In genomic region chr8:78002071-78002470, GRCm38 (mm10) we compare ENCODE assay signal across 14 mouse cellular contexts.
DNase-seq lines count a peak whose midpoint lies in the region; ATAC-seq and TF ChIP-seq lines count a peak whose summit lies in the region.
"Had no signal": no experiment of that assay in that cellular context is flagged by ENCODE, and none has a peak within 500 bp of the region (broad histone marks: within the 10 kb centered on the region; RNA-seq: fewer than 3 reads in every experiment).

No protein-coding gene starts in this region.

- ATAC-seq in intestine, embryonic 14.5 days (replicated peaks; ENCODE audit: low FRiP score, low TSS enrichment, low read depth) = 0 out of 2 replicates have a peak, but pooled peaks have one; percentile 27
- no peak for ATAC-seq in intestine, postnatal 0 days

- no peak overlapping the region; the same call in 1 of the 2 replicates for H3K27ac ChIP-seq in intestine, embryonic 14.5 days (ENCODE audit: low read depth)
- no peak overlapping the region for H3K27ac ChIP-seq in intestine, postnatal 0 days (ENCODE audit: low read depth, low read length)
- H3K27ac ChIP-seq: gastrocnemius, adult 2 months had no signal

- H3K36me3 ChIP-seq in intestine, embryonic 14.5 days (ENCODE audit: control insufficient read depth, insufficient read depth, low read length) = no peaks in the 10 kb centered on the region
- no peaks in the 10 kb centered on the region for H3K36me3 ChIP-seq in intestine, postnatal 0 days (ENCODE audit: control insufficient read depth, insufficient read depth)
- H3K36me3 ChIP-seq: G1E had no signal

- H3K9ac ChIP-seq in intestine, embryonic 14.5 days (ENCODE audit: low read length) = no peak overlapping the region
- H3K9ac ChIP-seq in intestine, postnatal 0 days (ENCODE audit: low read depth, low read length) = no peak overlapping the region

- no peak for DNase-seq in intestine, embryonic 14.5 days (ENCODE audit: low spot score)
- peak; percentile 19 for DNase-seq in R1 (ENCODE audit: low read depth, low spot score)
- peak; percentile 73 for DNase-seq in brain, embryonic 14.5 days (ENCODE audit: low read depth)
- peak; percentile 6 to 28 for DNase-seq in frontal cortex, postnatal 36 days (ENCODE audit: low spot score in 2 of 2)
- no peak for DNase-seq in cerebellum, postnatal 10 days
- no peak for DNase-seq in adrenal gland, adult 2 months
- DNase-seq in urinary bladder, adult 2 months (ENCODE audit: low spot score) = no peak
- DNase-seq: adrenal gland, postnatal 14 days; cerebellum, postnatal 25 days; gastrocnemius, adult 2 months; kidney, postnatal 10 days; left cerebral cortex, postnatal 4 days had no signal

- H3K4me2 ChIP-seq in intestine, embryonic 14.5 days (ENCODE audit: low read length) = no peak overlapping the region
- H3K4me2 ChIP-seq in intestine, postnatal 0 days (replicated peaks; ENCODE audit: low read depth) = no peak overlapping the region

- 0 out of 2 replicates have a peak, but pooled peaks cover 7% of the 10 kb centered on the region for H3K4me1 ChIP-seq in intestine, embryonic 14.5 days (replicated peaks; ENCODE audit: control insufficient read depth, insufficient read depth, low read length)
- no peaks in the 10 kb centered on the region for H3K4me1 ChIP-seq in intestine, postnatal 0 days (replicated peaks; ENCODE audit: control insufficient read depth, insufficient read depth, low read length)

- no peaks in the 10 kb centered on the region for H3K9me3 ChIP-seq in intestine, embryonic 14.5 days (ENCODE audit: control insufficient read depth, low read length)
- no peaks in the 10 kb centered on the region for H3K9me3 ChIP-seq in intestine, postnatal 0 days (ENCODE audit: control insufficient read depth)
- H3K9me3 ChIP-seq: G1E had no signal

- no peak for TF ChIP-seq CTCF in intestine, postnatal 0 days (IDR thresholded peaks at IDR 0.05; ENCODE audit: low read depth)
- no peak for TF ChIP-seq CTCF in brain, embryonic 14.5 days (IDR thresholded peaks at IDR 0.05; ENCODE audit: borderline replicate concordance, extremely low read depth, insufficient read depth, insufficient read length)

- H3K27me3 ChIP-seq in intestine, embryonic 14.5 days (replicated peaks; ENCODE audit: control insufficient read depth, insufficient read depth, low read length) = no peaks in the 10 kb centered on the region
- no peaks in the 10 kb centered on the region for H3K27me3 ChIP-seq in intestine, postnatal 0 days (replicated peaks; ENCODE audit: control insufficient read depth, insufficient read depth, low read length)

- WGBS in intestine, embryonic 14.5 days = 7% methylated on average over 3 of the region's 3 CpGs
- WGBS in intestine, postnatal 0 days = 14% methylated on average over 3 of the region's 3 CpGs

- TF ChIP-seq POLR2A in brain, embryonic 14.5 days (IDR thresholded peaks at IDR 0.05; ENCODE audit: borderline replicate concordance, extremely low read depth, insufficient read depth, insufficient read length, poor library complexity, severe bottlenecking) = no peak

- no peak overlapping the region for H3K4me3 ChIP-seq in intestine, embryonic 14.5 days (ENCODE audit: low read depth, low read length)
- H3K4me3 ChIP-seq in intestine, postnatal 0 days (ENCODE audit: low read depth, low read length) = no peak overlapping the region
- H3K4me3 ChIP-seq: gastrocnemius, adult 2 months had no signal

Comparison
In these comparisons a context has a peak if more than half of its experiments do, and no peak if none do; other contexts are left out.
1. DNase-seq: peak in R1 (single experiment), brain, embryonic 14.5 days (single experiment) and frontal cortex, postnatal 36 days (2 of 2); none in intestine, embryonic 14.5 days (single experiment), cerebellum, postnatal 10 days (0 of 2), adrenal gland, adult 2 months (single experiment) and urinary bladder, adult 2 months (single experiment).